Mouse (Mus musculus): ENCODE results near the gene Gm17175. TPM values are rescaled to one million over a fixed set of nuclear protein-coding genes. Genes with fewer than 3 reads are reported as not detected.
"Not testable (repeated sequence)": the region's sequence is repeated elsewhere in the genome, so short reads cannot be mapped to it uniquely, and the experiment has no call there.

Gene Gm17175
- polyA plus RNA-seq (2015; fragmentation: Nextera tagmentation; extraction: Ambion mirVana) = not detected in 2 replicates

- H3K27ac ChIP-seq; H3K4me1 ChIP-seq (replicated peaks; ENCODE audit: insufficient read depth, low read length); ATAC-seq (replicated peaks; ENCODE audit: low FRiP score, low read depth); H3K27me3 ChIP-seq (ENCODE audit: insufficient read depth, low read length); H3K9ac ChIP-seq (ENCODE audit: low read depth, low read length); H3K4me2 ChIP-seq (ENCODE audit: low read length); DNase-seq (ENCODE audit: low spot score); H3K9me3 ChIP-seq (replicated peaks; ENCODE audit: low read length); H3K36me3 ChIP-seq (ENCODE audit: insufficient read depth, low read length); H3K4me3 ChIP-seq (replicated peaks; ENCODE audit: low read depth, low read length): not testable (repeated sequence)
- 93% methylated on average over 2 of the region's 2 CpGs for WGBS
Measured at GRCm38 (mm10) chr14:51573963-51574362, at the start of gene Gm17175. Gm17175 (minus strand) TSS chr14:51574063.

DNA sequence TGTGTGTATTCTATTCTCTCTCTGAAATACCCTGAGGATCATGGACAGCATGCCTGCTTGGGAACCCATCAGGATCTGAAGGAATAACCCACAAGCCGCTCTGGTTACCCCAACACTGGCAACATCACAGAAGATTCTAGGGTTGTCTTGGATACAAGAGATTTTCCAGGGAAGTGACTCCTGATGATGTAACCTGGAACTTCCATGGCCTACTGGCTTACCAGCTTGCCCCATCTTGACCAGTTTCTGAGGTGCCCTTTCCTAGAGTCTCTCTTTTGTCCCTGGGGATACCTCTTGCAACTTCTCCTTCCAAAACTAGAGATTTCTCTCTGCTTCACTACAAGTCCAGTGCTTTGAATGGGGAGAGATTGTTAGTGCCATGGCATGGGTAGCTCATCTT, 37.3 kb upstream of the Gm17175 start, which contains the start of gene Gm17078:
TSS of gene Gm17078 (minus strand) at position 101 of the 400 bp plus-strand sequence.
- Histone ChIP-seq H3K27me3 (ENCODE audit: insufficient read depth, low read length) (no peaks in the 10 kb centered on the region), H3K4me3 (replicated peaks; ENCODE audit: low read depth, low read length) (no peak within 1 kb of the TSS), H3K4me1 (replicated peaks; ENCODE audit: insufficient read depth, low read length) (no peaks in the 10 kb centered on the region), H3K9me3 (replicated peaks; ENCODE audit: low read length) (no peaks in the 10 kb centered on the region), H3K36me3 (ENCODE audit: insufficient read depth, low read length) (no peaks in the 10 kb centered on the region), H3K4me2 (ENCODE audit: low read length) (no peak within 1 kb of the TSS), H3K9ac (ENCODE audit: low read depth, low read length) (no peak within 1 kb of the TSS), H3K27ac (no peak within 1 kb of the TSS)
- WGBS = 72% methylated on average over 1 of the region's 1 CpGs
- DNase-seq (ENCODE audit: low spot score) (no peak), ATAC-seq (replicated peaks; ENCODE audit: low FRiP score, low read depth) (no peak)
- no peak for TF ChIP-seq CTCF (IDR thresholded peaks at IDR 0.05; ENCODE audit: low read depth)

DNA sequence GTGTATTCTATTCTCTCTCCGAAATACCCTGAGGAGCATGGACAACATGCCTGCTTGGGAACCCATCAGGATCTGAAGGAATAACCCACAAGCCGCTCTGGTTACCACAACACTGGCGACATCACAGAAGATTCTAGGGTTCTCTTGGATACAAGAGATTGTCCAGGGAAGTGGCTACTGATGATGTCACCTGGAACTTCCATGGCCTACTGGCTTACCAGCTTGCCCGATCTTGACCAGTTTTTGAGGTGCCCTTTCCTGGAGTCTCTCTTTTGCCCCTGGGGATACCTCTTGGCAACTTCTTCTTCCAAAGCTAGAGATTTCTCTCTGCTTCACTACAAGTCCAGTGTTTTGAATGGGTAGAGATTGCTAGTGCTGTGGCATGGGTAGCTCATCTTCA, 18.2 kb upstream of the Gm17175 start, which contains the start of gene Gm17174:
TSS of gene Gm17174 (minus strand) at position 101 of the 400 bp plus-strand sequence.
- not testable (repeated sequence) for H3K4me2 ChIP-seq (ENCODE audit: low read length); H3K27ac ChIP-seq; H3K27me3 ChIP-seq (ENCODE audit: insufficient read depth, low read length); DNase-seq (ENCODE audit: low spot score); ATAC-seq (replicated peaks; ENCODE audit: low FRiP score, low read depth); H3K36me3 ChIP-seq (ENCODE audit: insufficient read depth, low read length); H3K4me3 ChIP-seq (replicated peaks; ENCODE audit: low read depth, low read length); H3K9me3 ChIP-seq (replicated peaks; ENCODE audit: low read length); H3K4me1 ChIP-seq (replicated peaks; ENCODE audit: insufficient read depth, low read length); H3K9ac ChIP-seq (ENCODE audit: low read depth, low read length)
- 86% methylated on average over 4 of the region's 4 CpGs for WGBS

- H3K4me2 ChIP-seq (ENCODE audit: low read length) = no peak within 1 kb of the TSS
- H3K9me3 ChIP-seq (replicated peaks; ENCODE audit: low read length) = no peaks in the 10 kb centered on the region
- H3K4me3 ChIP-seq (replicated peaks; ENCODE audit: low read depth, low read length) = no peak within 1 kb of the TSS
- no peak for ATAC-seq (replicated peaks; ENCODE audit: low FRiP score, low read depth)
- 85% methylated on average over 4 of the region's 4 CpGs for WGBS
- no peak within 1 kb of the TSS for H3K9ac ChIP-seq (ENCODE audit: low read depth, low read length)
- no peak for TF ChIP-seq CTCF (IDR thresholded peaks at IDR 0.05; ENCODE audit: low read depth)
- no peaks in the 10 kb centered on the region for H3K4me1 ChIP-seq (replicated peaks; ENCODE audit: insufficient read depth, low read length)
- DNase-seq (ENCODE audit: low spot score) = no peak
- no peaks in the 10 kb centered on the region for H3K36me3 ChIP-seq (ENCODE audit: insufficient read depth, low read length)
- no peaks in the 10 kb centered on the region for H3K27me3 ChIP-seq (ENCODE audit: insufficient read depth, low read length)
- H3K27ac ChIP-seq = no peak within 1 kb of the TSS
Measured at GRCm38 (mm10) chr14:51552490-51552889, 21.4 kb downstream of the Gm17175 start, which contains the start of gene Gm5622. Gm5622 (plus strand) TSS chr14:51552790.

Other genes with a start within 250 kb of the Gm17175 start
- gene Gm7247, start 212.3 kb downstream of the Gm17175 start, polyA plus RNA-seq (2015; fragmentation: Nextera tagmentation; extraction: Ambion mirVana) = not detected in 2 replicates
- not detected in 2 replicates for gene Vmn2r88, start 163.2 kb downstream of the Gm17175 start, polyA plus RNA-seq (2015; fragmentation: Nextera tagmentation; extraction: Ambion mirVana)
- not detected in 2 replicates for gene Vmn2r89, start 122.2 kb downstream of the Gm17175 start, polyA plus RNA-seq (2015; fragmentation: Nextera tagmentation; extraction: Ambion mirVana)
- not detected in 2 replicates for gene Gm5622, start 21.3 kb downstream of the Gm17175 start, polyA plus RNA-seq (2015; fragmentation: Nextera tagmentation; extraction: Ambion mirVana)
- gene Gm17174, start 18.1 kb upstream of the Gm17175 start, polyA plus RNA-seq (2015; fragmentation: Nextera tagmentation; extraction: Ambion mirVana) = not detected in 2 replicates
- not detected in 2 replicates for gene Gm17078, start 37.2 kb upstream of the Gm17175 start, polyA plus RNA-seq (2015; fragmentation: Nextera tagmentation; extraction: Ambion mirVana)
- gene Gm4181, start 61.6 kb upstream of the Gm17175 start, polyA plus RNA-seq (2015; fragmentation: Nextera tagmentation; extraction: Ambion mirVana) = not detected in 2 replicates
- not detected in 2 replicates for gene Gm17079, start 121.4 kb upstream of the Gm17175 start, polyA plus RNA-seq (2015; fragmentation: Nextera tagmentation; extraction: Ambion mirVana)
- gene Gm5800, start 143.1 kb upstream of the Gm17175 start, polyA plus RNA-seq (2015; fragmentation: Nextera tagmentation; extraction: Ambion mirVana) = not detected in 2 replicates
- gene Ang4, start 199.5 kb upstream of the Gm17175 start, polyA plus RNA-seq (2015; fragmentation: Nextera tagmentation; extraction: Ambion mirVana) = 0.28 and 0.33 TPM in 2 replicates
- not detected in 2 replicates for gene AY358078, start 226.0 kb upstream of the Gm17175 start, polyA plus RNA-seq (2015; fragmentation: Nextera tagmentation; extraction: Ambion mirVana)